Mouse (Mus musculus) embryonic facial prominence, embryonic 13.5 days (tissue): Measurements from ENCODE around the gene Pnrc2. TPM values are rescaled to one million over a fixed set of nuclear protein-coding genes. Genes with fewer than 3 reads are reported as not detected.

ENCODE experiments used
- ATAC-seq: fragments of 200-750 bp; cut with Nextera tagmentation; 2 replicates; pipeline ENCODE4 v1.8.0; 2017; ENCODE audit warnings: low read depth; ENCODE audit not compliant: insufficient number of reproducible peaks, insufficient read depth, low FRiP score, low TSS enrichment
- H3K27ac ChIP-seq: fragments of 300-500 bp; sonication (generic); 2 replicates; pipeline ENCODE4 v1.5.1; 2015; ENCODE audit warnings: moderate library complexity, mild to moderate bottlenecking, inconsistent platforms
- H3K27me3 ChIP-seq: fragments of 300-500 bp; sonication (generic); 2 replicates; pipeline ENCODE4 v1.6.1; 2015; ENCODE audit warnings: mild to moderate bottlenecking, inconsistent platforms
- H3K36me3 ChIP-seq: fragments of 300-500 bp; sonication (generic); 2 replicates; pipeline ENCODE4 v1.6.1; 2015; ENCODE audit warnings: mild to moderate bottlenecking, inconsistent platforms
- H3K4me1 ChIP-seq: fragments of 300-500 bp; sonication (generic); 2 replicates; pipeline ENCODE4 v1.6.1; 2015; ENCODE audit warnings: inconsistent platforms
- H3K4me2 ChIP-seq: fragments of 300-500 bp; sonication (generic); 2 replicates; pipeline ENCODE4 v1.6.1; 2015; ENCODE audit warnings: moderate library complexity, mild to moderate bottlenecking, inconsistent platforms
- H3K4me3 ChIP-seq: fragments of 300-500 bp; sonication (generic); 2 replicates; pipeline ENCODE4 v1.5.1; 2015; ENCODE audit warnings: mild to moderate bottlenecking, inconsistent platforms
- H3K9ac ChIP-seq: fragments of 300-500 bp; sonication (generic); 2 replicates; pipeline ENCODE4 v1.6.1; 2015; ENCODE audit warnings: mild to moderate bottlenecking, inconsistent platforms
- H3K9me3 ChIP-seq: fragments of 300-500 bp; sonication (generic); 2 replicates; pipeline ENCODE4 v1.6.1; 2016; ENCODE audit warnings: inconsistent platforms
- WGBS: fragments of 180-500 bp; shearing (Covaris S2); methylation state at CpG from one replicate; pipeline ENCODE4 v1.1.7; 2015; ENCODE audit warnings: mixed read lengths; 5-methylcytosine and 5-hydroxymethylcytosine counted together
- polyA plus RNA-seq: library from polyadenylated mRNA; unstranded; fragments of >200 nt; fragmentation: Nextera tagmentation; extraction: Ambion mirVana; gene quantifications from 2 replicates; pipeline ENCODE4 v1.2.1, GENCODE M21; 2015

The Pnrc2 gene
- polyA plus RNA-seq, 1 experiment from 2014 or later: 183 TPM

- H3K9me3 ChIP-seq: no peaks in the 10 kb centered on the region
- H3K4me3 ChIP-seq: no peak overlapping the region
- no peaks in the 10 kb centered on the region for H3K36me3 ChIP-seq
- H3K9ac ChIP-seq: no peak overlapping the region
- no peak overlapping the region for H3K4me2 ChIP-seq
- ATAC-seq: no peak
- H3K27me3 ChIP-seq: no peaks in the 10 kb centered on the region
- WGBS: 68% methylated on average over 2 of the region's 2 CpGs
- peaks cover 33% of the 10 kb centered on the region for H3K4me1 ChIP-seq
- no peak overlapping the region for H3K27ac ChIP-seq
These were observed 4.1 kb upstream of the Pnrc2 start for GRCm38 (mm10) chr4:135877742-135878141.

- Histone ChIP-seq H3K36me3 (peaks cover 7% of the 10 kb centered on the region), H3K27me3 (no peaks in the 10 kb centered on the region), H3K9ac (peak overlapping the region; percentile 58), H3K27ac (peak overlapping the region; percentile 82), H3K9me3 (no peaks in the 10 kb centered on the region), H3K4me1 (peaks cover 40% of the 10 kb centered on the region), H3K4me3 (peak overlapping the region; percentile 32), H3K4me2 (peak overlapping the region; percentile 58)
- under 1% methylated on average over 16 of the region's 16 CpGs for WGBS
- ATAC-seq: no peak
These were observed 3.0 kb upstream of the Pnrc2 start for GRCm38 (mm10) chr4:135876583-135877020.

- 7% methylated on average over 9 of the region's 9 CpGs for WGBS
- Histone ChIP-seq H3K9me3 (no peaks in the 10 kb centered on the region), H3K27ac (peak overlapping the region; percentile 82), H3K4me3 (peak overlapping the region; percentile 32), H3K9ac (peak overlapping the region; percentile 58), H3K4me2 (peak overlapping the region; percentile 58), H3K4me1 (peaks cover 42% of the 10 kb centered on the region), H3K36me3 (peaks cover 10% of the 10 kb centered on the region), H3K27me3 (no peaks in the 10 kb centered on the region)
- ATAC-seq: no peak
These were observed 2.4 kb upstream of the Pnrc2 start for GRCm38 (mm10) chr4:135875991-135876582.

GRCm38 (mm10) chr4:135875546-135875945, 1.9 kb upstream of the Pnrc2 start:
- Histone ChIP-seq H3K36me3 (peaks cover 12% of the 10 kb centered on the region), H3K27me3 (no peaks in the 10 kb centered on the region), H3K4me1 (peaks cover 44% of the 10 kb centered on the region), H3K27ac (peak overlapping the region; percentile 82), H3K9me3 (no peaks in the 10 kb centered on the region), H3K4me3 (no peak overlapping the region), H3K9ac (no peak overlapping the region), H3K4me2 (peak overlapping the region; percentile 58)
- ATAC-seq: no peak
- 28% methylated on average over 7 of the region's 7 CpGs for WGBS

- Histone ChIP-seq H3K27ac (peak overlapping the region; percentile 100), H3K4me3 (peak overlapping the region; percentile 76; the same call in 1 of the 2 replicates), H3K27me3 (no peaks in the 10 kb centered on the region), H3K9ac (peak overlapping the region; percentile 98; the same call in 1 of the 2 replicates), H3K4me2 (peak overlapping the region; percentile 72), H3K4me1 (peaks cover 46% of the 10 kb centered on the region), H3K9me3 (no peaks in the 10 kb centered on the region), H3K36me3 (peaks cover 14% of the 10 kb centered on the region)
- WGBS: 81% methylated on average over 10 of the region's 10 CpGs
- ATAC-seq: no peak
These were observed 1.2 kb upstream of the Pnrc2 start for GRCm38 (mm10) chr4:135874564-135875535.

- no peaks in the 10 kb centered on the region for H3K9me3 ChIP-seq
- peaks cover 14% of the 10 kb centered on the region for H3K36me3 ChIP-seq
- 9% methylated on average over 17 of the region's 17 CpGs for WGBS
- H3K4me2 ChIP-seq: peak overlapping the region; percentile 72
- H3K27ac ChIP-seq: peak overlapping the region; percentile 100
- peak overlapping the region; percentile 98 for H3K9ac ChIP-seq
- no peaks in the 10 kb centered on the region for H3K27me3 ChIP-seq
- ATAC-seq: no peak
- H3K4me1 ChIP-seq: peaks cover 53% of the 10 kb centered on the region
- H3K4me3 ChIP-seq: peak overlapping the region; percentile 76
These were observed 860 bp downstream of the Pnrc2 start for GRCm38 (mm10) chr4:135872589-135873391.

GRCm38 (mm10) chr4:135872015-135872414, 1.6 kb downstream of the Pnrc2 start:
- H3K4me2 ChIP-seq: peak overlapping the region; percentile 72
- H3K4me1 ChIP-seq: peaks cover 51% of the 10 kb centered on the region
- H3K27me3 ChIP-seq: no peaks in the 10 kb centered on the region
- no peaks in the 10 kb centered on the region for H3K9me3 ChIP-seq
- H3K4me3 ChIP-seq: peak overlapping the region; percentile 76
- no peak for ATAC-seq
- peaks cover 14% of the 10 kb centered on the region for H3K36me3 ChIP-seq
- H3K9ac ChIP-seq: peak overlapping the region; percentile 98
- peak overlapping the region; percentile 100 for H3K27ac ChIP-seq
- 32% methylated on average over 3 of the region's 3 CpGs for WGBS

- H3K4me3 ChIP-seq: no peak overlapping the region
- WGBS: 48% methylated on average over 2 of the region's 2 CpGs
- H3K9ac ChIP-seq: 0 out of 2 replicates have a peak overlapping the region, but pooled peaks have one; percentile 22
These were observed 3.2 kb downstream of the Pnrc2 start for GRCm38 (mm10) chr4:135870227-135871023.

GRCm38 (mm10) chr4:135868996-135869395, 4.7 kb downstream of the Pnrc2 start:
- H3K36me3 ChIP-seq: peaks cover 20% of the 10 kb centered on the region
- no peak overlapping the region for H3K9ac ChIP-seq
- H3K27ac ChIP-seq: peak overlapping the region; percentile 22; the same call in 1 of the 2 replicates
- H3K4me2 ChIP-seq: no peak overlapping the region
- 43% methylated on average over 2 of the region's 2 CpGs for WGBS
- ATAC-seq: no peak
- no peaks in the 10 kb centered on the region for H3K9me3 ChIP-seq
- H3K4me1 ChIP-seq: peaks cover 21% of the 10 kb centered on the region
- H3K27me3 ChIP-seq: no peaks in the 10 kb centered on the region
- no peak overlapping the region for H3K4me3 ChIP-seq

More at GRCm38 (mm10) chr4:135870227-135871023, 3.2 kb downstream of the Pnrc2 start:
- no peak overlapping the region for H3K27ac ChIP-seq
- H3K4me2 ChIP-seq: peak overlapping the region; percentile 72
- H3K27me3 ChIP-seq: no peaks in the 10 kb centered on the region
- H3K36me3 ChIP-seq: peaks cover 20% of the 10 kb centered on the region
- no peaks in the 10 kb centered on the region for H3K9me3 ChIP-seq
- ATAC-seq: no peak
- peaks cover 36% of the 10 kb centered on the region for H3K4me1 ChIP-seq

- H3K27ac ChIP-seq: peak overlapping the region; percentile 39; the same call in 1 of the 2 replicates
- no peaks in the 10 kb centered on the region for H3K27me3 ChIP-seq
- peaks cover 11% of the 10 kb centered on the region for H3K36me3 ChIP-seq
- no peak for ATAC-seq
- WGBS: 9% methylated on average over 7 of the region's 7 CpGs
- peak overlapping the region; percentile 98 for H3K9ac ChIP-seq
- H3K4me1 ChIP-seq: peaks cover 44% of the 10 kb centered on the region
- no peaks in the 10 kb centered on the region for H3K9me3 ChIP-seq
- H3K4me3 ChIP-seq: peak overlapping the region; percentile 92
- H3K4me2 ChIP-seq: peak overlapping the region; percentile 80
These were observed 16.0 kb downstream of the Pnrc2 start for GRCm38 (mm10) chr4:135857597-135858186.
